Mouse (Mus musculus) CH12.LX (cell line): ENCODE data around the gene H2-Ab1.
A peak's percentile ranks its signal among the peaks of the same experiment; 100 is the strongest.

Experiments
- CHD2 ChIP-seq: IDR thresholded peaks from 2 replicates; pipeline ENCODE4 v1.6.1; 2011; ENCODE audit warnings: low read length, improper control_type of control experiment
- CTCF ChIP-seq, 2 experiments: IDR thresholded peaks in 1 of 2; conservative IDR thresholded peaks in 1 of 2; 2 replicates each; pipeline ENCODE4 v1.5.1; 2011 to 2012; ENCODE audit warnings: low read depth in 2 of 2, low read length in 2 of 2, improper control_type of control experiment in 1 of 2, inconsistent platforms in 1 of 2, mild to moderate bottlenecking in 1 of 2, moderate library complexity in 1 of 2
- E2F4 ChIP-seq: IDR thresholded peaks from 2 replicates; pipeline ENCODE4 v1.6.1; 2011; ENCODE audit warnings: low read depth, low read length, improper control_type of control experiment; ENCODE audit not compliant: insufficient replicate concordance
- GABPA ChIP-seq: IDR thresholded peaks from 2 replicates; pipeline ENCODE4 v1.6.1; 2012; ENCODE audit warnings: low read depth, low read length, improper control_type of control experiment, inconsistent platforms; ENCODE audit not compliant: insufficient replicate concordance
- HCFC1 ChIP-seq: IDR thresholded peaks from 2 replicates; pipeline ENCODE4 v1.6.1; 2012; ENCODE audit warnings: low read depth, mild to moderate bottlenecking, inconsistent platforms, low read length, improper control_type of control experiment
- JUN ChIP-seq: IDR thresholded peaks from 2 replicates; pipeline ENCODE4 v1.6.1; 2011; ENCODE audit warnings: low read depth, mild to moderate bottlenecking, low read length, improper control_type of control experiment, moderate library complexity; ENCODE audit not compliant: insufficient read depth
- MAFK ChIP-seq: IDR thresholded peaks from 2 replicates; pipeline ENCODE4 v1.6.1; 2011; ENCODE audit warnings: low read length, improper control_type of control experiment; ENCODE audit not compliant: insufficient replicate concordance
- MAX ChIP-seq: IDR thresholded peaks from 2 replicates; pipeline ENCODE4 v1.6.1; 2011; ENCODE audit warnings: low read length, improper control_type of control experiment
- MYC ChIP-seq: IDR thresholded peaks from 2 replicates; pipeline ENCODE4 v1.6.1; 2011; ENCODE audit warnings: low read depth, mild to moderate bottlenecking, improper control_type of control experiment, low read length
- POLR2A ChIP-seq: IDR thresholded peaks from 2 replicates; pipeline ENCODE4 v1.6.1; 2011; ENCODE audit warnings: low read depth, mild to moderate bottlenecking, improper control_type of control experiment, low read length
- POLR2AphosphoS2 ChIP-seq: IDR thresholded peaks from 2 replicates; pipeline ENCODE4 v1.6.1; 2011; ENCODE audit warnings: low read depth, low read length, improper control_type of control experiment
- USF1 ChIP-seq: IDR thresholded peaks from 2 replicates; pipeline ENCODE4 v1.6.1; 2014; ENCODE audit warnings: low read depth, mild to moderate bottlenecking, inconsistent platforms, low read length, improper control_type of control experiment
- ZMIZ1 ChIP-seq: IDR thresholded peaks from 2 replicates; pipeline ENCODE4 v1.6.1; 2012; ENCODE audit warnings: low read depth, mild to moderate bottlenecking, inconsistent platforms, low read length, improper control_type of control experiment

- TF ChIP-seq POLR2A (no peak), USF1 (no peak), CHD2 (peak; percentile 98), MAX (no peak), MYC (no peak), GABPA (no peak), MAFK (no peak), CTCF (conservative IDR thresholded peaks at IDR 0.05 in 1 of 2, IDR thresholded peaks at IDR 0.05 in 1 of 2; ENCODE audit: low read depth in 2 of 2, low read length in 2 of 2) (no peak), JUN (no peak), ZMIZ1 (no peak), POLR2AphosphoS2 (no peak), HCFC1 (no peak), E2F4 (no peak)
Observed at GRCm38 (mm10) chr17:34238706-34239105, 18.8 kb upstream of the H2-Ab1 start, which contains the start of gene H2-Ob.
